Mouse (Mus musculus): ENCODE measurements around the gene Abcc2.

Gene Abcc2

GRCm38 (mm10) chr19:43781980-43782379 is at the start of gene Abcc2:
Gene Abcc2, plus strand, starts transcription at chr19:43782192.
- in situ Hi-C loops (cut with MboI, MseI) = loop anchor here in 1 of 2 experiments (10.0 kb wide), 1 partner anchor 1233 kb away; the partner anchor contains the start of gene Lzts2

GRCm38 (mm10) chr19:43738409-43738808 is 43.6 kb upstream of the Abcc2 start:
- in situ Hi-C loops (cut with MboI, MseI) = no loop called here

GRCm38 (mm10) chr19:43743401-43743800 is 38.6 kb upstream of the Abcc2 start:
- in situ Hi-C loops (cut with MboI, MseI) = no loop called here

- in situ Hi-C loops (cut with MboI, MseI) = no loop called here
Measured at GRCm38 (mm10) chr19:43745740-43746139, 36.3 kb upstream of the Abcc2 start.

GRCm38 (mm10) chr19:43747877-43748276 is 34.1 kb upstream of the Abcc2 start:
- in situ Hi-C loops (cut with MboI, MseI) = no loop called here

- in situ Hi-C loops (cut with MboI, MseI) = no loop called here
Measured at GRCm38 (mm10) chr19:43750008-43750407, 32.0 kb upstream of the Abcc2 start.

GRCm38 (mm10) chr19:43752489-43753225 is 29.3 kb upstream of the Abcc2 start, which contains the start of the genes Cutc and Cox15:
Gene Cutc, plus strand, starts transcription at chr19:43752996.
Gene Cox15, minus strand, starts transcription at chr19:43753000.
- in situ Hi-C loops (cut with MboI, MseI) = no loop called here

GRCm38 (mm10) chr19:43753226-43753835 is 28.7 kb upstream of the Abcc2 start:
- in situ Hi-C loops (cut with MboI, MseI) = no loop called here

- in situ Hi-C loops (cut with MboI, MseI) = no loop called here
Measured at GRCm38 (mm10) chr19:43754237-43754636, 27.8 kb upstream of the Abcc2 start.

- in situ Hi-C loops (cut with MboI, MseI) = no loop called here
Measured at GRCm38 (mm10) chr19:43754872-43755271, 27.1 kb upstream of the Abcc2 start.

GRCm38 (mm10) chr19:43760504-43760903 is 21.5 kb upstream of the Abcc2 start:
- in situ Hi-C loops (cut with MboI, MseI) = no loop called here

GRCm38 (mm10) chr19:43761543-43762256 is 20.3 kb upstream of the Abcc2 start:
- in situ Hi-C loops (cut with MboI, MseI) = no loop called here

- in situ Hi-C loops (cut with MboI, MseI) = no loop called here
Measured at GRCm38 (mm10) chr19:43762410-43762809, 19.6 kb upstream of the Abcc2 start.

- in situ Hi-C loops (cut with MboI, MseI) = no loop called here
Measured at GRCm38 (mm10) chr19:43766451-43766850, 15.5 kb upstream of the Abcc2 start.

- in situ Hi-C loops (cut with MboI, MseI) = no loop called here
Measured at GRCm38 (mm10) chr19:43767549-43768322, 14.3 kb upstream of the Abcc2 start.

- in situ Hi-C loops (cut with MboI, MseI) = no loop called here
Measured at GRCm38 (mm10) chr19:43769366-43769960, 12.5 kb upstream of the Abcc2 start.

GRCm38 (mm10) chr19:43770584-43770983 is 11.4 kb upstream of the Abcc2 start:
- in situ Hi-C loops (cut with MboI, MseI) = no loop called here

- in situ Hi-C loops (cut with MboI, MseI) = no loop called here
Measured at GRCm38 (mm10) chr19:43771499-43771969, 10.5 kb upstream of the Abcc2 start.

- in situ Hi-C loops (cut with MboI, MseI) = no loop called here
Measured at GRCm38 (mm10) chr19:43772311-43772710, 9.7 kb upstream of the Abcc2 start.

GRCm38 (mm10) chr19:43775433-43775832 is 6.6 kb upstream of the Abcc2 start:
- in situ Hi-C loops (cut with MboI, MseI) = no loop called here

- in situ Hi-C loops (cut with MboI, MseI) = no loop called here
Measured at GRCm38 (mm10) chr19:43776561-43776960, 5.4 kb upstream of the Abcc2 start.

Data from T-helper 17 cell (primary cell).